Mouse (Mus musculus) forebrain, embryonic 14.5 days (tissue): ENCODE data around the gene Hoxa2. TPM values are rescaled to one million over a fixed set of nuclear protein-coding genes. Genes with fewer than 3 reads are reported as not detected.

Experiments used
- ATAC-seq: fragments of 200-750 bp; cut with Nextera tagmentation; 2 replicates; pipeline ENCODE4 v1.8.0; 2017; ENCODE audit warnings: mild to moderate bottlenecking, moderate library complexity
- DNase-seq: peaks from one replicate; pipeline ENCODE4 v3.0.0-alpha.2; 2015; ENCODE audit warnings: low spot score
- H3K27ac ChIP-seq: fragments of 300-500 bp; sonication (generic); 2 replicates; pipeline ENCODE4 v1.5.1; 2014; ENCODE audit warnings: low read depth, mild to moderate bottlenecking, control low read depth, low read length, moderate library complexity
- H3K27me3 ChIP-seq: fragments of 300-500 bp; sonication (generic); replicated peaks from 2 replicates; pipeline ENCODE4 v1.6.1; 2014; ENCODE audit warnings: low read length, control low read depth, mixed read lengths; ENCODE audit not compliant: control insufficient read depth, insufficient read depth
- H3K36me3 ChIP-seq: fragments of 300-500 bp; sonication (generic); 2 replicates; pipeline ENCODE4 v1.6.1; 2014; ENCODE audit warnings: low read length, control low read depth; ENCODE audit not compliant: control insufficient read depth, insufficient read depth
- H3K4me1 ChIP-seq: fragments of 300-500 bp; sonication (generic); 2 replicates; pipeline ENCODE4 v1.6.1; 2014; ENCODE audit warnings: antibody characterized with exemption, low read length, control low read depth; ENCODE audit not compliant: control insufficient read depth, insufficient read depth
- H3K4me2 ChIP-seq: fragments of 300-500 bp; sonication (generic); 2 replicates; pipeline ENCODE4 v1.6.1; 2014; ENCODE audit warnings: mild to moderate bottlenecking, control low read depth, low read length
- H3K4me3 ChIP-seq: fragments of 300-500 bp; sonication (generic); 2 replicates; pipeline ENCODE4 v1.5.1; 2014; ENCODE audit warnings: low read depth, low read length, control low read depth
- H3K9ac ChIP-seq: fragments of 300-500 bp; sonication (generic); 2 replicates; pipeline ENCODE4 v1.6.1; 2014; ENCODE audit warnings: mild to moderate bottlenecking, low read length, control low read depth, moderate library complexity
- H3K9me3 ChIP-seq: fragments of 300-500 bp; sonication (generic); replicated peaks from 2 replicates; pipeline ENCODE4 v1.6.1; 2016; ENCODE audit warnings: low read length, control low read depth, mixed read lengths; ENCODE audit not compliant: control insufficient read depth
- WGBS: fragments of 180-500 bp; shearing (Covaris S2); extraction: QIAGEN DNeasy Blood & Tissue Kit; methylation state at CpG from one replicate; pipeline ENCODE4 v1.1.7; 2014; 5-methylcytosine and 5-hydroxymethylcytosine counted together
- polyA plus RNA-seq: library from polyadenylated mRNA; unstranded; fragments of >200 nt; fragmentation: Nextera tagmentation; extraction: Ambion mirVana; gene quantifications from 2 replicates; pipeline ENCODE4 v1.2.1, GENCODE M21; 2014

Gene Hoxa2
- polyA plus RNA-seq, 1 experiment from 2014 or later, result not detected

GRCm38 (mm10) chr6:52164051-52164625, 493 bp downstream of the Hoxa2 start:
- no peak overlapping the region for H3K4me3 ChIP-seq
- no peak for DNase-seq
- H3K27ac ChIP-seq, result no peak overlapping the region
- H3K4me1 ChIP-seq, result no peaks in the 10 kb centered on the region
- H3K9ac ChIP-seq, result no peak overlapping the region
- H3K36me3 ChIP-seq, result no peaks in the 10 kb centered on the region
- no peak for ATAC-seq
- peaks cover 94% of the 10 kb centered on the region for H3K27me3 ChIP-seq
- H3K4me2 ChIP-seq, result no peak overlapping the region
- WGBS, result under 1% methylated on average over 39 of the region's 39 CpGs
- no peaks in the 10 kb centered on the region for H3K9me3 ChIP-seq

DNA sequence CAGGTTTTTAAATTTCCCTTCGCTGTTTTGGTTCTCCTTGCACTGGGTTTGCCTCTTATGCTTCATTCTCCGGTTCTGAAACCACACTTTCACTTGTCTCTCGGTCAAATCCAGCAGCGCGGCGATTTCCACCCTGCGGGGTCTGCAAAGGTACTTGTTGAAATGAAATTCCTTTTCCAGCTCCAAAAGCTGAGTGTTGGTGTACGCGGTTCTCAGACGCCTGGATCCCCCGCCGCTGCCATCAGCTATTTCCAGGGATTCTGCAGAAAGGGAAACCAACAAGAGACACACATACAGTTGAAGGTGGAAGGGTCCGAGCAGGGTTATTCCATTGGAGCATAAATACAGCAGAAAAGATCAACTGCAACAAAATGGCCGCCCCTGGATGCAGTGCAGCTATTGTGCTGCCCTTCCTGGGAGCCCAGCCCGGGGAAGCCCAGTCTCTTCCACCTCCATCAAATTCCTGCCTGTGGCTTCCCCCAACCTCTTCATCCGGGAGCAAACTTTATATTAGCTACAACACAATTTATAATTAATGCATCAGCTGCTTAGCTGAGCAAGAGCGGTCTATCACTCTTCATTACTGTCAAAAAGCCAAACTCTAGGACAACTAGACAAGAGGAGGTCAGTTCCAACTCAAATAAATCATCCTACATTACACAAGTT, 1.1 kb downstream of the Hoxa2 start:
- no peaks in the 10 kb centered on the region for H3K9me3 ChIP-seq
- H3K36me3 ChIP-seq, result no peaks in the 10 kb centered on the region
- H3K9ac ChIP-seq, result no peak overlapping the region
- no peak for DNase-seq
- H3K27ac ChIP-seq, result no peak overlapping the region
- ATAC-seq, result no peak
- under 1% methylated on average over 17 of the region's 17 CpGs for WGBS
- peaks cover 95% of the 10 kb centered on the region for H3K27me3 ChIP-seq
- H3K4me1 ChIP-seq, result peaks cover 2% of the 10 kb centered on the region; the same call in 1 of the 2 replicates
- no peak overlapping the region for H3K4me2 ChIP-seq
- no peak overlapping the region for H3K4me3 ChIP-seq

- no peak overlapping the region for H3K9ac ChIP-seq
- H3K36me3 ChIP-seq, result no peaks in the 10 kb centered on the region
- no peak for DNase-seq
- no peak overlapping the region for H3K4me3 ChIP-seq
- H3K9me3 ChIP-seq, result no peaks in the 10 kb centered on the region
- no peak overlapping the region for H3K4me2 ChIP-seq
- ATAC-seq, result no peak
- no peak overlapping the region for H3K27ac ChIP-seq
- peaks cover 95% of the 10 kb centered on the region for H3K27me3 ChIP-seq
- H3K4me1 ChIP-seq, result peaks cover 8% of the 10 kb centered on the region; the same call in 1 of the 2 replicates
- whole genome bisulfite sequencing, result under 1% methylated on average over 14 of the region's 14 CpGs
Measured at GRCm38 (mm10) chr6:52162611-52163365, 1.8 kb downstream of the Hoxa2 start.

DNA sequence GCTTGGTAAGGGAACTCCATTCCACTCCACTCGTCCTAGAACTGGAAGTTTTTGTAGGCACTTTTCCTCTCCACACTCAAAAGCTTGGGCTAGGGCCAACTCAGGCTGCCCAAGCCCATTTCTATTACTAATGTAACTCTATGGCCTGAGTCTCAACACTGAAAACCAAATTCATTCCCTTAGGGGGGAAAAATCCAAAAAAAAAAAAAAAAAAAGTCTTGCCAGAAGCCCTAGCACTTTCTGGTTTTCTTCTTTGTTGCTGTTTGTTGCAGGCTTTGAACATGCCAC, 2.6 kb downstream of the Hoxa2 start:
- Histone ChIP-seq H3K9me3 (no peaks in the 10 kb centered on the region), H3K4me1 (peaks cover 8% of the 10 kb centered on the region; the same call in 1 of the 2 replicates), H3K4me2 (no peak overlapping the region), H3K36me3 (no peaks in the 10 kb centered on the region), H3K4me3 (no peak overlapping the region), H3K9ac (no peak overlapping the region), H3K27me3 (peaks cover 95% of the 10 kb centered on the region), H3K27ac (no peak overlapping the region)
- ATAC-seq (no peak), DNase-seq (no peak)
- 5% methylated on average over 1 of the region's 1 CpGs for WGBS

- Histone ChIP-seq H3K9ac (no peak overlapping the region), H3K27ac (no peak overlapping the region), H3K36me3 (no peaks in the 10 kb centered on the region), H3K4me3 (no peak overlapping the region), H3K4me1 (peaks cover 8% of the 10 kb centered on the region; the same call in 1 of the 2 replicates), H3K4me2 (no peak overlapping the region), H3K9me3 (no peaks in the 10 kb centered on the region), H3K27me3 (peaks cover 95% of the 10 kb centered on the region)
- DNase-seq (no peak), ATAC-seq (no peak)
- 2% methylated on average over 8 of the region's 8 CpGs for WGBS
Measured at GRCm38 (mm10) chr6:52161336-52162092, 3.1 kb downstream of the Hoxa2 start.

GRCm38 (mm10) chr6:52160511-52161335, 3.9 kb downstream of the Hoxa2 start:
- no peak for DNase-seq
- Histone ChIP-seq H3K4me3 (no peak overlapping the region), H3K4me2 (no peak overlapping the region), H3K9ac (no peak overlapping the region), H3K27ac (no peak overlapping the region), H3K36me3 (no peaks in the 10 kb centered on the region), H3K27me3 (peaks cover 95% of the 10 kb centered on the region), H3K9me3 (no peaks in the 10 kb centered on the region), H3K4me1 (peaks cover 8% of the 10 kb centered on the region; the same call in 1 of the 2 replicates)
- ATAC-seq, result no peak
- under 1% methylated on average over 30 of the region's 30 CpGs for WGBS

DNA sequence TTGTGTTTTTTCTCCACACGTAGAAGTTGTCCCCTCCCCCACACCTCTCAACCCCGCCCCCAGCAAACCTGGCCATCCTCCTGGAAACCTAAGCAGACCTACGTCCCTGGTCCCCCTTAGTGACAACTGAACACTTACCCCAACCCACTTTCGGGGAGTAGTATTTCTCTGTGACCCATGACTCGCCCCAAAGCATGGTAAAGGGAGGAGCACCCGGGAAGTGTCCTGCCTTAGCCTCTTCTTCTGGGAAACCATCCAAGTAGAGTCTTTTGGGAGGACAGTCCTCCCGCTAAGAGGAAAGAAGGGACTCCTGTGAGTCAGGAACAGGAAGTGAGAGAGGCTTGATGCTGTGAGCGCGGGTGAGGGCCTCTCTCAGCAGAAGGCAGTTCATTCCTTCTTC, 4.7 kb downstream of the Hoxa2 start:
- Histone ChIP-seq H3K9ac (no peak overlapping the region), H3K4me2 (no peak overlapping the region), H3K27me3 (peaks cover 95% of the 10 kb centered on the region), H3K36me3 (no peaks in the 10 kb centered on the region), H3K27ac (no peak overlapping the region), H3K4me3 (no peak overlapping the region), H3K4me1 (peaks cover 8% of the 10 kb centered on the region; the same call in 1 of the 2 replicates), H3K9me3 (no peaks in the 10 kb centered on the region)
- ATAC-seq (no peak), DNase-seq (no peak)
- 3% methylated on average over 7 of the region's 9 CpGs for WGBS

- Histone ChIP-seq H3K27ac (no peak overlapping the region), H3K4me1 (peaks cover 8% of the 10 kb centered on the region; the same call in 1 of the 2 replicates), H3K27me3 (peaks cover 95% of the 10 kb centered on the region), H3K9me3 (no peaks in the 10 kb centered on the region), H3K36me3 (no peaks in the 10 kb centered on the region), H3K4me2 (peak overlapping the region; percentile 93), H3K9ac (no peak overlapping the region), H3K4me3 (no peak overlapping the region)
- 4% methylated on average over 12 of the region's 12 CpGs for WGBS
- DNase-seq, result no peak
- ATAC-seq, result no peak
Measured at GRCm38 (mm10) chr6:52159164-52159761, 5.4 kb downstream of the Hoxa2 start.
